Mouse (Mus musculus) myocyte (in vitro differentiated cells): ENCODE results near the gene Pde7b.

Experiments
- CEBPB ChIP-seq: IDR thresholded peaks from 2 replicates; pipeline ENCODE4 v1.6.1; 2011; ENCODE audit warnings: mild to moderate bottlenecking, moderate library complexity; ENCODE audit not compliant: poor library complexity, insufficient read depth, severe bottlenecking
- E2F4 ChIP-seq: IDR thresholded peaks from one replicate; pipeline ENCODE4 v1.6.1; 2011; ENCODE audit warnings: mild to moderate bottlenecking, control low read depth, moderate library complexity; ENCODE audit not compliant: insufficient read depth
- MAX ChIP-seq: IDR thresholded peaks from one replicate; pipeline ENCODE4 v1.6.1; 2011; ENCODE audit warnings: low read depth, mild to moderate bottlenecking, control low read depth
- MYOD1 ChIP-seq, 3 experiments: IDR thresholded peaks; one replicate each; pipeline ENCODE4 v1.6.1; 2011; ENCODE audit warnings: control low read depth in 2 of 3, low read depth in 2 of 3, mild to moderate bottlenecking in 2 of 3, moderate library complexity in 1 of 3; ENCODE audit not compliant: insufficient read length in 2 of 3, control insufficient read depth in 1 of 3
- MYOG ChIP-seq, 3 experiments: IDR thresholded peaks; one replicate each; pipeline ENCODE4 v1.6.1; 2011; ENCODE audit warnings: control low read depth in 2 of 3, low read depth in 2 of 3, mild to moderate bottlenecking in 2 of 3; ENCODE audit not compliant: insufficient read length in 2 of 3, control insufficient read depth in 1 of 3, insufficient read depth in 1 of 3
- POLR2A ChIP-seq: IDR thresholded peaks from one replicate; pipeline ENCODE4 v1.6.1; 2011; ENCODE audit warnings: low read depth, mild to moderate bottlenecking, control low read depth, moderate library complexity; ENCODE audit not compliant: insufficient read length
- POLR2AphosphoS2 ChIP-seq: IDR thresholded peaks from one replicate; pipeline ENCODE4 v1.6.1; 2011; ENCODE audit warnings: low read depth, control low read depth; ENCODE audit not compliant: insufficient read length
- SRF ChIP-seq: IDR thresholded peaks from one replicate; pipeline ENCODE4 v1.6.1; 2011; ENCODE audit warnings: low read depth; ENCODE audit not compliant: control insufficient read depth, insufficient read length
- TCF12 ChIP-seq: IDR thresholded peaks from one replicate; pipeline ENCODE4 v1.6.1; 2011; ENCODE audit warnings: mild to moderate bottlenecking, control low read depth; ENCODE audit not compliant: poor library complexity, insufficient read depth, severe bottlenecking
- TCF3 ChIP-seq: IDR thresholded peaks from one replicate; pipeline ENCODE4 v1.6.1; 2011; ENCODE audit warnings: low read depth, control low read depth; ENCODE audit not compliant: insufficient read length

GRCm38 (mm10) chr10:20402941-20403340 lies 321.9 kb downstream of the Pde7b start:
- TF ChIP-seq E2F4 (no peak), POLR2A (no peak), TCF3 (no peak), POLR2AphosphoS2 (no peak), SRF (no peak), MAX (no peak), MYOD1 (IDR thresholded peaks at IDR 0.05; ENCODE audit: control insufficient read depth in 1 of 3, insufficient read length in 2 of 3, low read depth in 2 of 3) (no peak), TCF12 (no peak), MYOG (IDR thresholded peaks at IDR 0.05; ENCODE audit: control insufficient read depth in 1 of 3, insufficient read depth in 1 of 3, insufficient read length in 2 of 3, low read depth in 2 of 3) (no peak), CEBPB (no peak)
